In genomic region chr19:3685611-3686214, GRCm38 (mm10) we compare ENCODE assay signal across 9 mouse cellular contexts. TPM values are rescaled to one million over a fixed set of nuclear protein-coding genes. Genes with fewer than 3 reads are reported as not detected.
DNase-seq lines count a peak whose midpoint lies in the region; TF ChIP-seq lines count a peak whose summit lies in the region.
"Had no signal": no experiment of that assay in that cellular context is flagged by ENCODE, and none has a peak within 500 bp of the region (broad histone marks: within the 10 kb centered on the region; RNA-seq: fewer than 3 reads in every experiment).

No protein-coding gene starts in this region.

- no peaks in the 10 kb centered on the region for H3K9me3 ChIP-seq in midbrain, embryonic 10.5 days (replicated peaks)
- H3K9me3 ChIP-seq: G1E had no signal

- intact Hi-C loops in gastrocnemius, adult 2 months (cut with DNase I) = no loop called here
- intact Hi-C loops in heart, adult 2 months (cut with DNase I) = loop anchor here (2.0 kb wide), 3 partner anchors 17 to 61 kb away; no protein-coding TSS in a partner anchor

- H3K79me2 ChIP-seq in heart, adult 2 months (replicated peaks; ENCODE audit: control insufficient read depth, insufficient read depth, low read length) = peaks cover 3% of the 10 kb centered on the region; the same call in 1 of the 2 replicates

- peak; percentile 12; the same call in 1 of the 2 replicates for TF ChIP-seq CTCF in gastrocnemius, adult 2 months (IDR thresholded peaks at IDR 0.05)
- TF ChIP-seq CTCF in heart, adult 2 months (IDR thresholded peaks at IDR 0.05) = peak; percentile 29

- H3K27me3 ChIP-seq in heart, adult 2 months (ENCODE audit: control insufficient read depth, insufficient read depth, low read length) = no peaks in the 10 kb centered on the region
- H3K27me3 ChIP-seq in midbrain, embryonic 10.5 days (ENCODE audit: low read depth, poor library complexity, severe bottlenecking) = peaks cover 14% of the 10 kb centered on the region

- H3K4me1 ChIP-seq in heart, adult 2 months (ENCODE audit: control insufficient read depth, insufficient read depth, low read length) = peaks cover 26% of the 10 kb centered on the region
- H3K4me1 ChIP-seq in midbrain, embryonic 10.5 days = peaks cover 48% of the 10 kb centered on the region

- no peak for TF ChIP-seq EP300 in heart, adult 2 months (IDR thresholded peaks at IDR 0.05; ENCODE audit: insufficient read depth, low read depth, low read length)

- peak overlapping the region; percentile 99 for H3K9ac ChIP-seq in heart, adult 2 months (ENCODE audit: low read depth, low read length)

- H3K36me3 ChIP-seq in heart, adult 2 months (ENCODE audit: control insufficient read depth, insufficient read depth, low read length) = peaks cover 2% of the 10 kb centered on the region; the same call in 1 of the 2 replicates
- no peaks in the 10 kb centered on the region for H3K36me3 ChIP-seq in midbrain, embryonic 10.5 days
- H3K36me3 ChIP-seq: G1E had no signal

- DNase-seq in gastrocnemius, adult 2 months = peak; percentile 71
- no peak for DNase-seq in gastrocnemius, adult 18-20 months (ENCODE audit: low spot score)
- peak; percentile 56 to 63 for DNase-seq in adrenal gland, postnatal 36 days
- peak; percentile 60 to 68 for DNase-seq in heart, adult 2 months
- DNase-seq in kidney, postnatal 10 days = peak; percentile 76
- peak; percentile 47 for DNase-seq in midbrain, embryonic 10.5 days (ENCODE audit: low spot score)
- no peak for DNase-seq in right cerebral cortex, adult 18-20 months
- no peak for DNase-seq in right cerebral cortex, postnatal 10 days (ENCODE audit: low spot score in 2 of 2)

- WGBS in heart, adult 2 months = 3% methylated on average over 45 of the region's 45 CpGs
- WGBS in midbrain, embryonic 10.5 days = under 1% methylated on average over 45 of the region's 45 CpGs

- peak overlapping the region; percentile 93 for H3K27ac ChIP-seq in gastrocnemius, adult 2 months
- peak overlapping the region; percentile 91 for H3K27ac ChIP-seq in heart, adult 2 months
- peak overlapping the region; percentile 92 for H3K27ac ChIP-seq in midbrain, embryonic 10.5 days (replicated peaks)

- no peak for TF ChIP-seq POLR2A in heart, adult 2 months (IDR thresholded peaks at IDR 0.05; ENCODE audit: insufficient read depth, low read depth, low read length)

- peak overlapping the region; percentile 99 for H3K4me3 ChIP-seq in gastrocnemius, adult 2 months
- H3K4me3 ChIP-seq in heart, adult 2 months = peak overlapping the region; percentile 96
- peak overlapping the region; percentile 94 for H3K4me3 ChIP-seq in midbrain, embryonic 10.5 days

RNA-seq across cellular contexts. Expression of gene Lrp5, which starts 0.7 kb away (rescaled TPM):
- total RNA-seq in gastrocnemius, adult 2 months (2021) = 10 to 100 TPM; 21.4 to 30.4 TPM
- 10 to 100 TPM; 24.5 to 26.7 TPM for total RNA-seq in gastrocnemius, adult 18-20 months (2021)
- total RNA-seq in adrenal gland, postnatal 36 days (2021) = 100 to 1,000 TPM in 1 of 2 experiments, 10 to 100 TPM in 1; 95.6 to 154 TPM
- total RNA-seq in heart, adult 2 months (2021) = 10 to 100 TPM; 52.2 to 56.5 TPM
- polyA plus RNA-seq in heart, adult 2 months (2012; rRNA removed) = 35.0 and 36.3 TPM in 2 replicates
- polyA plus RNA-seq in midbrain, embryonic 10.5 days (2016; fragmentation: Nextera tagmentation; extraction: Ambion mirVana) = 2.3 and 2.5 TPM in 2 replicates

RNA-seq across cellular contexts. Expression of gene 1810055G02Rik, which starts 22.4 kb away (rescaled TPM):
- total RNA-seq in gastrocnemius, adult 2 months (2021) = 1 to 10 TPM; 9.6 to 9.8 TPM
- 1 to 10 TPM; 7.4 to 8.4 TPM for total RNA-seq in gastrocnemius, adult 18-20 months (2021)
- total RNA-seq in adrenal gland, postnatal 36 days (2021) = 10 to 100 TPM; 28.1 to 43.2 TPM
- total RNA-seq in heart, adult 2 months (2021) = 1 to 10 TPM; 8.1 to 8.3 TPM
- polyA plus RNA-seq in heart, adult 2 months (2012; rRNA removed) = 17.9 and 23.3 TPM in 2 replicates
- polyA plus RNA-seq in midbrain, embryonic 10.5 days (2016; fragmentation: Nextera tagmentation; extraction: Ambion mirVana) = 47.1 and 48.6 TPM in 2 replicates

Comparison
In these comparisons a context has a peak if more than half of its experiments do, and no peak if none do; other contexts are left out.
1. DNase-seq: peak in gastrocnemius, adult 2 months (single experiment), adrenal gland, postnatal 36 days (2 of 2), heart, adult 2 months (2 of 2), kidney, postnatal 10 days (single experiment) and midbrain, embryonic 10.5 days (single experiment); none in gastrocnemius, adult 18-20 months (single experiment), right cerebral cortex, adult 18-20 months (single experiment) and right cerebral cortex, postnatal 10 days (0 of 2).
2. Peak in every context shown above with its lines, with median percentiles within 50 percentile points of each other: H3K27ac ChIP-seq and H3K4me3 ChIP-seq.